Mouse (Mus musculus) spleen, adult 2 months (tissue): ENCODE data around the gene Ros1.

Experiments
- CTCF ChIP-seq: fragments of 200-500 bp; IDR thresholded peaks from 2 replicates; pipeline ENCODE4 v1.5.1; 2011; ENCODE audit warnings: mild to moderate bottlenecking, inconsistent platforms; ENCODE audit not compliant: insufficient read depth, insufficient read length, insufficient replicate concordance; ENCODE audit errors: extremely low read depth
- POLR2A ChIP-seq: fragments of 200-500 bp; IDR thresholded peaks from 2 replicates; pipeline ENCODE4 v1.6.1; 2011; ENCODE audit warnings: low read depth, low read length, inconsistent platforms

DNA sequence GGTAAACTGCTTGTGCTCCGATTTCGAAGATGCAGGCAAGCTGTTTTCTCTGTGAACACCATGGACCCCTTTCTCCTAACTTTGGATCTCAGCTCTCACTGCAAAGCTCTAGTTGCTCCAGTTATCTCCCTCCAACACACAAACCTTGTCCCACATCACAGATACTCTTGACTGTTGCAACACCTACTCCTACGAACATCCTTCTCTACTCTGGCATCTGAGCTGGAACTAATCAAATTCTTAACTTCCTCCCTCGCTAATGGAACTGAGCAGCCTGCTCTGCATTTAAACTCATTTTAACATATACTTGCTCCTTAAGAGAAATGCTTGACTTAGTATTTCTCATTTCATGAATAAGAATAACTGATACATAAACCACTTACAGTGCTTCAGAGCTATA lies 9.1 kb downstream of the Ros1 start:
- no peak for TF ChIP-seq POLR2A
- TF ChIP-seq CTCF: no peak
